Mouse (Mus musculus) hindbrain, embryonic 15.5 days (tissue): ENCODE results near the gene Ppox. TPM values are rescaled to one million over a fixed set of nuclear protein-coding genes. Genes with fewer than 3 reads are reported as not detected.
"Not testable (repeated sequence)": the region's sequence is repeated elsewhere in the genome, so short reads cannot be mapped to it uniquely, and the experiment has no call there.

Experiments used
- ATAC-seq: fragments of 200-750 bp; cut with Nextera tagmentation; 2 replicates; pipeline ENCODE4 v1.8.0; 2017; ENCODE audit warnings: low read depth, moderate number of reproducible peaks, moderate TSS enrichment; ENCODE audit not compliant: low FRiP score
- H3K27ac ChIP-seq: fragments of 300-500 bp; sonication (generic); replicated peaks from 2 replicates; pipeline ENCODE4 v1.5.1; 2015; ENCODE audit warnings: mild to moderate bottlenecking, inconsistent platforms
- H3K27me3 ChIP-seq: fragments of 300-500 bp; sonication (generic); 2 replicates; pipeline ENCODE4 v1.6.1; 2015; ENCODE audit warnings: control low read depth, inconsistent platforms
- H3K36me3 ChIP-seq: fragments of 300-500 bp; sonication (generic); 2 replicates; pipeline ENCODE4 v1.6.1; 2015; ENCODE audit warnings: control low read depth, inconsistent platforms
- H3K4me1 ChIP-seq: fragments of 300-500 bp; sonication (generic); replicated peaks from 2 replicates; pipeline ENCODE4 v1.6.1; 2015; ENCODE audit warnings: control low read depth, inconsistent platforms
- H3K4me2 ChIP-seq: fragments of 300-500 bp; sonication (generic); 2 replicates; pipeline ENCODE4 v1.6.1; 2015; ENCODE audit warnings: moderate library complexity, mild to moderate bottlenecking, inconsistent platforms
- H3K4me3 ChIP-seq: fragments of 300-500 bp; sonication (generic); 2 replicates; pipeline ENCODE4 v1.5.1; 2015; ENCODE audit warnings: mild to moderate bottlenecking, inconsistent platforms
- H3K9ac ChIP-seq: fragments of 300-500 bp; sonication (generic); 2 replicates; pipeline ENCODE4 v1.6.1; 2015; ENCODE audit warnings: inconsistent platforms
- H3K9me3 ChIP-seq: fragments of 300-500 bp; sonication (generic); 2 replicates; pipeline ENCODE4 v1.6.1; 2016; ENCODE audit warnings: control low read depth, inconsistent platforms
- WGBS: fragments of 180-500 bp; shearing (Covaris S2); methylation state at CpG from one replicate; pipeline ENCODE4 v1.1.7; 2015; 5-methylcytosine and 5-hydroxymethylcytosine counted together
- polyA plus RNA-seq: library from polyadenylated mRNA; unstranded; fragments of >200 nt; fragmentation: Nextera tagmentation; extraction: Ambion mirVana; gene quantifications from 2 replicates; pipeline ENCODE4 v1.2.1, GENCODE M21; 2015

The Ppox gene
- polyA plus RNA-seq, 1 experiment from 2014 or later, result 53.6 TPM

DNA sequence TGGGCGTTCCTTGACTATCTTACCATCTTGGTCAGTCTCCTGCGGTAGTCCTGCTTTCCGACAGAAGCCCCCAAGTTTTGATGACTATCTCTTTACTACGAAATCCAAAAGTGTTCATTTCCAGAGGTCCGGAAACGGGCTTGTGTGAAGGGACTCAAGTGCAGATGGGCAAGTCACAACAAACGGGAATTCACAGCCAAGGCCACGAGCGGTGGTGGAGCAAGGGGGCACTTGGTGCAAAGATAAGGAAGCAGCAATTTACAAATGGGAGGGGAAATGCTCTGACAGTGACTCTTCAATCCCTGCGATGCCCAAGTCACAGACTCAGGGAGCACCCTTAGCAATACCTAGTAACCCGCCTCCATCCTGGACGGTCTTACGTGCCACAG lies 33.5 kb downstream of the Ppox start:
- no peak for ATAC-seq
- peak overlapping the region; percentile 83 for H3K4me3 ChIP-seq
- peak overlapping the region; percentile 4 for H3K9ac ChIP-seq
- H3K36me3 ChIP-seq, result peaks cover 21% of the 10 kb centered on the region
- H3K27me3 ChIP-seq, result no peaks in the 10 kb centered on the region
- H3K4me1 ChIP-seq, result peaks cover 48% of the 10 kb centered on the region
- peak overlapping the region; percentile 53 for H3K4me2 ChIP-seq
- WGBS, result 14% methylated on average over 13 of the region's 13 CpGs
- no peaks in the 10 kb centered on the region for H3K9me3 ChIP-seq
- peak overlapping the region; percentile 55 for H3K27ac ChIP-seq

DNA sequence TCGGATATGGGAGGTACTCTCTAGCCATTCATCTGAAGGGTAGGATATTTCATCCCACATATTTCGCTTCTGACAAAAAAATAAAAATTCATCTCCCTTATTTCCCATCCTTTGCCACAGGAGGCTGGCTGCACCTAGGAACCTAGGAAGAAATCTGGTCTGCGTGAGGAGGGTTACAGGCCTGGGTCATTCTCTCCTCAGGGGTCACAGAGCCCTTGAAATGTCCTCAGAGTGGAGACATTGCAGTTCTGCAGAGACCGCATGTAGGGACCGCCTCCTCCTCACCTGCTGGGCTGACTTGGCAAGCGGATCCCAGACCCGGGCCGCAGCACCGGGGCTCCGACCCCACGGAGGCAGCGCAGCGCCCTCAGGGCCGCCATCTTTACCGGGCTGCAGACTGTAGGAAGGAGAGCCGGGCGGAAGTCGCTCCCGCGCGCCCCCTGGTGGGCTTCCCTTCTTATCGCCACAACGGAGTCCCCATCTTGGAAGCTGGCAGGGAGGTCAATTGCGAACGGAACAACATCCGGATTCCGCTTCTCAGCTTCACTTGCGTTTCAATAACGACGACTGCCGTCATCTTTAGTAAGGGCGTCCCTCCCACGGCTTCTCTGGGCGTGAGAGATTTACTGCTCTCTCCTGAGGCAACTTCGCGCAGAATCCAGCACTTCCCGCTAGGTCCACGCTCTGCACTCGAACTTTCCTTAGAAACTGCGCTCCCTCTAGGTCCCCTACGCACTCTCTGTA lies 34.1 kb downstream of the Ppox start:
- H3K27me3 ChIP-seq, result no peaks in the 10 kb centered on the region
- H3K4me3 ChIP-seq, result peak overlapping the region; percentile 83
- H3K4me1 ChIP-seq, result peaks cover 44% of the 10 kb centered on the region
- H3K9me3 ChIP-seq, result no peaks in the 10 kb centered on the region
- under 1% methylated on average over 41 of the region's 41 CpGs for WGBS
- peak overlapping the region; percentile 82 for H3K4me2 ChIP-seq
- H3K9ac ChIP-seq, result peak overlapping the region; percentile 95
- H3K27ac ChIP-seq, result peak overlapping the region; percentile 83
- H3K36me3 ChIP-seq, result peaks cover 26% of the 10 kb centered on the region
- peak; percentile 94 for ATAC-seq

DNA sequence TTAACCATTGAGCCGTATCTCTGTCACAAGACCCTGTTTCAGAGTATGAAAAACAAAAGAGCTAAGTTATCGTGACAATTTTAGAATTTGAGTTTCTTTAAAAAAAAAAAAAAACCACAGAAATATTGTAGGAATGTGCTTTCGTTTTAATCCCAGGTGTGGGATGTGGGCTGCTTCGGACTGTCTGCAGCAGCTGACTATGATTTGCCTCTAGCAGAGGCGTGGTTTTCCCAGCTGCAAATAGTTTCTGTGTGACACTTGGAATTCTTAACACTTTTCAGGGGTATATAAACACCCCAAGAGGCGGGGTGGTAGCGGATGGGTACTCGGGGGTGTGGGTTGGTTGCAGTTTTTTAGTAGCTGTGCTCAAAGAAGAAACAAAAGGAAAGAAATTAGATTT lies 35.6 kb downstream of the Ppox start:
- Histone ChIP-seq H3K4me1 (peaks cover 29% of the 10 kb centered on the region), H3K27me3 (no peaks in the 10 kb centered on the region), H3K27ac (no peak overlapping the region), H3K9me3 (no peaks in the 10 kb centered on the region), H3K4me3 (peak overlapping the region; percentile 83; the same call in 1 of the 2 replicates), H3K9ac (no peak overlapping the region), H3K4me2 (no peak overlapping the region), H3K36me3 (peaks cover 37% of the 10 kb centered on the region)
- 95% methylated on average over 8 of the region's 8 CpGs for WGBS
- no peak for ATAC-seq

DNA sequence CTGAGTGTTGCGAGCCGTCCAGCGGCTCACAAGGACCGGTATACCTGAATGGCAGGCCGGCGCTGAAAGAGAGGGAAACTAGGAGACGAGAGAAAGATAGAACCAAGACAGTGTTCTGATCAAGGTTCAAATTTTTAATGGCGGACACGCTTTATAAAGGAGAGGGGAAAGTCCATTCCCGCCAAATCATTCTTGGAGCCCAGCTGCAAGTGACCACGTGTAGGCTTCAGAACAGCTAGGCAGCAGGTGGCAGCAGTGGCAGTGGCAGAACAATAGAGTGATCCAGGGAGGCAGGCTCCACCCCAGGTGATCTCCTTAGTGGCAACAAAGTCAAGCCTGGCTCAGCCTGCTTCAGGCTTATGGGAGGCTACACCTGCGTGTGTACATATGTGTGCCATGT lies 39.0 kb downstream of the Ppox start:
- H3K27me3 ChIP-seq, H3K27ac ChIP-seq, H3K9ac ChIP-seq, H3K4me3 ChIP-seq, ATAC-seq, H3K4me2 ChIP-seq, H3K9me3 ChIP-seq: not testable (repeated sequence)
- Histone ChIP-seq H3K36me3 (peaks cover 70% of the 10 kb centered on the region), H3K4me1 (peaks cover 17% of the 10 kb centered on the region)
- 84% methylated on average over 12 of the region's 12 CpGs for WGBS

DNA sequence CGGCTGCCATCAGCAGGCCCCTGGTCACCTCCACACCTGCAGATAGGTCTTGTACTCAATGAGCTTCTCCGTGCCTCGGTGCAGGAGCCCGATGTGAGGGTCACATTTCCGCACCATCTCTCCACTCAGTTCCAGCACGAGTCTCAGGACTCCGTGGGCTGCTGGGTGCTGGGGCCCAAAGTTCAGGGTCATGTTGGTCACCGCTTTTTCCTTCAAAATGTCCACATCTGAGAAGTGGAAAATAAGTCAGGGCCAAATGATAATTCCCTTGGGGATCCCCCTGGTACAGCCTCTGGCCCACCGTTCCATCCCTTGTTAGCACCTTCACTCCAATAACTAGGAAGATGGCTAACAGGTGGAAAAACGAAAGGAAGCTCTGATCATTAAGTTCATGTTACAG lies 40.1 kb downstream of the Ppox start:
- no peak for ATAC-seq

DNA sequence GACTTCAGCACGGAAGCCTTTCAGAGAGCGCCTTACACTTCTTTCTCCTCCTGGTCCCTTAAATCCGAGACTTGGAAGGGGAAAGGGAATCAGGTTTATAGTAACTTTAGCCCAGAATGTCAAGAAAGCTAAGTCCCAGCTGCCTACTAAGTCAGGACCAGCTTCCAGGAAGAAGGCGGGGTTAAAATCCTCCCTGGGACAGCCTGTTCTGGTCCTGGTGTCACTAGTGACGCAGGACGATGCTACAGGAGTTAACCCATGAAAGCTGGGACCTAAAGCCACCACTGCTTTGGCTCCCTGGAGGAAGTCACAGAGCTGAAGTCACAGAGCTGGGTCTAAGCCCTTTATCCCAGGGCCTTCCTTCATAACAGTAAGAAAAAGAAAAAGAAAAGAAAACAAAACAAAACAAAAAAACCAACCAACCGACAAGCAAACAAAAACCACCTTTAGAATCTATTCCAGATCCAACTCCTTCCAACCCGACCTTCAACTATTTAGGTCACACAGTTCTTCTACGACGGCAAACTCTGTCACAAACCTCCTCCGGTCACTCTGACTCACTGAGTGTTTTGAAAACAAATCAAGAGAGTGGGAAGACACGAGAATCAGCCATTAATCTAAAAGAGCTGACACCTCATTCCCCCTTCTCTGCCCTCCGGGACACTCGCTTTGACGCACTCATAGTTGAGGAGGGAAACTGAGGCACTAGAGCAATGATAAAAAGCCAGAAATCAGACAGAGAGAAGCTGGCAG lies 40.8 kb downstream of the Ppox start:
- ATAC-seq, result no peak
- 79% methylated on average over 15 of the region's 15 CpGs for WGBS
- no peak overlapping the region for H3K27ac ChIP-seq
- peaks cover 82% of the 10 kb centered on the region for H3K36me3 ChIP-seq
- no peak overlapping the region for H3K4me2 ChIP-seq
- 0 out of 2 replicates have a peak, but pooled peaks cover 6% of the 10 kb centered on the region for H3K4me1 ChIP-seq
- H3K9me3 ChIP-seq, result no peaks in the 10 kb centered on the region
- no peak overlapping the region for H3K4me3 ChIP-seq
- no peak overlapping the region for H3K9ac ChIP-seq
- no peaks in the 10 kb centered on the region for H3K27me3 ChIP-seq

More for the DNA sequence above, 40.1 kb downstream of the Ppox start:
- Histone ChIP-seq H3K36me3 (peaks cover 79% of the 10 kb centered on the region), H3K9ac (no peak overlapping the region), H3K27ac (no peak overlapping the region), H3K27me3 (no peaks in the 10 kb centered on the region), H3K4me3 (no peak overlapping the region), H3K4me2 (no peak overlapping the region), H3K4me1 (peaks cover 12% of the 10 kb centered on the region), H3K9me3 (no peaks in the 10 kb centered on the region)
- WGBS, result 95% methylated on average over 10 of the region's 10 CpGs

DNA sequence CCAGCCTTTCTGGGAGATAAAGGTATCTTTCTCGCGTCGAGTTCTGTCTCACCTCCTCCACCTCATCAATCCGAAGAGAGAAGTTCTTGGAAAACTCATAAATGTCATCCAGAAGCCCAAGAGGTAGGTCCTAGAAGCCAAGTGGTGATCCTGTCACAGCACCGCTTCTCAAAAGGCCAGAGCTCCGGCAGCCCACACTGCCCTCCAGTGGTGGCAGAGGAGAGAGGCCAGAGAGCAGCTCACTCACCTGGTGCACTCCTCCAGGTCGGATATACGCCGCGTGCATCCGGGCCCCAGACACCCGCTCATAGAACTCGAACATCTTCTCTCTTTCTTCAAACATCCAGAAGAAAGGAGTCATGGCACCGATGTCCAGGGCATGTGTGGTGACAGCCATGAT lies 42.5 kb downstream of the Ppox start:
- Histone ChIP-seq H3K27ac (no peak overlapping the region), H3K9ac (no peak overlapping the region), H3K4me3 (no peak overlapping the region), H3K4me2 (no peak overlapping the region), H3K36me3 (peaks cover 83% of the 10 kb centered on the region), H3K4me1 (no peaks in the 10 kb centered on the region), H3K27me3 (no peaks in the 10 kb centered on the region), H3K9me3 (no peaks in the 10 kb centered on the region)
- ATAC-seq, result no peak
- 76% methylated on average over 14 of the region's 14 CpGs for WGBS

DNA sequence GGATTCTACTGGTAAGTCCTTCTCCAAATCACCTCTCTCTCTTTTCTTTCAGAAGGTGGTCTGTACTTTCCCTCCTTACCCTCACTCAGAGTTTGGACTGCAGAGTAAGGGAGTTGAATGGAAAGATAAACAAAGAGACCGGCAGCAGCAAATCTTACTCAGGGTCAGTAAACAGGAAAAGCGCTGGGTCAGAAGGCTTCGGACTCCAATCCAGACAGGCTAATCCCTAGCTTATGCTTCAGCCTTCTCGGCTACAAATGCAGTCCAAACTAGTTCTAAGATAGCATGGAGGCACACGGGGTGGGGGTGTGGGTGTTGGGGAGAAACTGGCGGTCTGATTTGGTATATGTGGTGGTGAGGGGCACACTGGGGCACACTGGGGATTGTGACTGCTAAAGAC lies 43.5 kb downstream of the Ppox start:
- Histone ChIP-seq H3K27me3 (no peaks in the 10 kb centered on the region), H3K27ac (no peak overlapping the region), H3K4me1 (no peaks in the 10 kb centered on the region), H3K4me3 (no peak overlapping the region), H3K9ac (no peak overlapping the region), H3K36me3 (peaks cover 79% of the 10 kb centered on the region), H3K9me3 (no peaks in the 10 kb centered on the region), H3K4me2 (no peak overlapping the region)
- ATAC-seq, result no peak
- WGBS, result 90% methylated on average over 6 of the region's 6 CpGs

DNA sequence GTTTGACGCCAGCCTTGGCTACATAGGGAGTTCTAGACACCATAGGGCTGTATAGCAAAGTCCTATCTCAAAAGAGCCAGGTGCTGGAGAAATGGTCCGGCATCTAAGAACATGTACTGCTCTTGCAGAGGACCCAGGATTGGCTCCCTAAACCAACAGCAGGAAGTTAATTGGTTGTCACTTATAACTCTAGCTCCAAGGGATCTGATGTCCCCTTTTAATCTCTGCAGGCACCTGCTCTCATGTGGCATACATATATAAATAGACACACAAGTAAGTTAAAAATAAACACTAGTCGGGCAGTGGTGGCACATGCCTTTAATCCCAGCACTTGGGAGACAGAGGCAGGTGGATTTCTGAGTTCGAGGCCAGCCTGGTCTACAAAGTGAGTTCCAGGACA lies 45.2 kb downstream of the Ppox start:
- Histone ChIP-seq H3K27me3 (no peaks in the 10 kb centered on the region), H3K9me3 (no peaks in the 10 kb centered on the region), H3K4me2 (no peak overlapping the region), H3K4me1 (no peaks in the 10 kb centered on the region), H3K27ac (no peak overlapping the region), H3K36me3 (peaks cover 67% of the 10 kb centered on the region), H3K9ac (no peak overlapping the region), H3K4me3 (no peak overlapping the region)
- WGBS, result 96% methylated on average over 4 of the region's 4 CpGs
- ATAC-seq, result no peak

DNA sequence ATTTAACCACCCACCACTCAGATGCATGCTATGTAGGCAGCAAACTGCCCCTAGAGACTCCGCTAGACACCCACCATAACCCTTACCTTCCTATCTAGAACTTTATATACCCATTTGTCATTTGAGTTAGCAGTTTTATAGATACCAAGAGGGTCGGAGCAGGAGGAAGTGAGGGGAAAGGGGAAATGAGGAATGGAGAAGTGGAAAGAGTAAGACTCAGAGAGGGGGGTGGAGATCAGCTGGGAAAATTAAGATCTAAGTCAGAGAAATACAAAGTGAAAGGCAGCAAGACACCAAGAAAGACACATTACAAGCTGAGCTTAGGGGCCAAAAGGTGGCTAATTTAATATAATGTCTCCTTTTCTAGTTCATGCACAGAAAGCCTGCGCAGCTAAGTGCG lies 46.4 kb downstream of the Ppox start:
- 97% methylated on average over 4 of the region's 4 CpGs for WGBS
- H3K36me3 ChIP-seq, result peaks cover 55% of the 10 kb centered on the region
- no peak overlapping the region for H3K4me2 ChIP-seq
- no peaks in the 10 kb centered on the region for H3K27me3 ChIP-seq
- H3K4me3 ChIP-seq, result no peak overlapping the region
- ATAC-seq, result no peak
- no peaks in the 10 kb centered on the region for H3K4me1 ChIP-seq
- H3K9me3 ChIP-seq, result no peaks in the 10 kb centered on the region
- no peak overlapping the region for H3K9ac ChIP-seq
- no peak overlapping the region for H3K27ac ChIP-seq

DNA sequence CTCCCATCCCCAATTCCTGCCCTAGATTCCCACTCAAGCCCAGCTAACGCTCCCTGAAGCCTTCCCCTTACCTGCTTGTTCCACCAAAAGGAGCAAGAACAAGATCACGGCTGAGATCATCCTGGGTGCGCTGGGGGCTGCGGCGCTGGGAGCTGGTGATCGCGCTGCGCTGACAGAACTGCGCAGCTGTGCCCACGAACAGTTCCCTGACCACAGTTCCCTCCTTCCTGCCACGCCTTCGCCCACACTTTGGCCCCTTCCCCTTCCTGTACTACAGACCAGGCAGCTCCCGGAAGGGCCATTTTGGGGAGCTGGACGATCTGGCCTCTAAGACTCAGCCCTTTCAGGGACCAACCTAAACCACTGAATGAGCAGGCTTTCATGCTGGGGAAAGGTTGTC lies 46.9 kb downstream of the Ppox start, which contains the start of gene Fcer1g:
TSS of gene Fcer1g (minus strand) at position 240 of the 400 bp plus-strand sequence.
- H3K9me3 ChIP-seq, result no peaks in the 10 kb centered on the region
- WGBS, result 91% methylated on average over 14 of the region's 14 CpGs
- no peak for ATAC-seq
- no peak within 1 kb of the TSS for H3K9ac ChIP-seq
- H3K27ac ChIP-seq, result no peak within 1 kb of the TSS
- H3K4me2 ChIP-seq, result no peak within 1 kb of the TSS
- peaks cover 52% of the 10 kb centered on the region for H3K36me3 ChIP-seq
- H3K4me1 ChIP-seq, result no peaks in the 10 kb centered on the region
- no peaks in the 10 kb centered on the region for H3K27me3 ChIP-seq
- H3K4me3 ChIP-seq, result no peak within 1 kb of the TSS
